Mouse (Mus musculus) cerebellum, postnatal 10 days (tissue): Measurements from ENCODE around the gene Wasf1.

Experiments
- DNase-seq, 2 experiments: peaks; one replicate each; pipeline ENCODE4 v3.0.0; 2021; ENCODE audit warnings: mixed read lengths in 2 of 2

Gene Wasf1

GRCm38 (mm10) chr10:40984600-40984999, 101.3 kb downstream of the Wasf1 start:
- peak in 1 of 2 experiments; percentile 50 for DNase-seq

- peak; percentile 72 to 80 for DNase-seq
Measured at GRCm38 (mm10) chr10:40985350-40985749, 102.1 kb downstream of the Wasf1 start.
